Mouse (Mus musculus) midbrain, embryonic 13.5 days (tissue): ENCODE measurements around the gene Rgma. TPM values are rescaled to one million over a fixed set of nuclear protein-coding genes. Genes with fewer than 3 reads are reported as not detected.

ENCODE experiments used
- ATAC-seq: fragments of 200-750 bp; cut with Nextera tagmentation; 2 replicates; pipeline ENCODE4 v1.8.0; 2017; ENCODE audit warnings: mild to moderate bottlenecking, moderate TSS enrichment, moderate library complexity
- H3K27ac ChIP-seq: fragments of 300-500 bp; sonication (generic); 2 replicates; pipeline ENCODE4 v1.5.1; 2015; ENCODE audit warnings: inconsistent platforms, mild to moderate bottlenecking, moderate library complexity
- H3K27me3 ChIP-seq: fragments of 300-500 bp; sonication (generic); 2 replicates; pipeline ENCODE4 v1.6.1; 2015; ENCODE audit warnings: mild to moderate bottlenecking, inconsistent platforms
- H3K36me3 ChIP-seq: fragments of 300-500 bp; sonication (generic); 2 replicates; pipeline ENCODE4 v1.6.1; 2015; ENCODE audit warnings: mild to moderate bottlenecking, inconsistent platforms
- H3K4me1 ChIP-seq: fragments of 300-500 bp; sonication (generic); replicated peaks from 2 replicates; pipeline ENCODE4 v1.6.1; 2015; ENCODE audit warnings: inconsistent platforms
- H3K4me2 ChIP-seq: fragments of 300-500 bp; sonication (generic); replicated peaks from 2 replicates; pipeline ENCODE4 v1.6.1; 2015; ENCODE audit warnings: moderate library complexity, mild to moderate bottlenecking, inconsistent platforms
- H3K4me3 ChIP-seq: fragments of 300-500 bp; sonication (generic); replicated peaks from 2 replicates; pipeline ENCODE4 v1.5.1; 2015; ENCODE audit warnings: mild to moderate bottlenecking, inconsistent platforms
- H3K9ac ChIP-seq: fragments of 300-500 bp; sonication (generic); replicated peaks from 2 replicates; pipeline ENCODE4 v1.6.1; 2015; ENCODE audit warnings: mild to moderate bottlenecking, inconsistent platforms
- H3K9me3 ChIP-seq: fragments of 300-500 bp; sonication (generic); 2 replicates; pipeline ENCODE4 v1.6.1; 2016; ENCODE audit warnings: mild to moderate bottlenecking, inconsistent platforms
- WGBS: fragments of 180-500 bp; shearing (Covaris S2); methylation state at CpG from one replicate; pipeline ENCODE4 v1.1.7; 2015; 5-methylcytosine and 5-hydroxymethylcytosine counted together
- polyA plus RNA-seq: library from polyadenylated mRNA; unstranded; fragments of >200 nt; fragmentation: Nextera tagmentation; extraction: Ambion mirVana; gene quantifications from 2 replicates; pipeline ENCODE4 v1.2.1, GENCODE M21; 2015

Rgma gene
- polyA plus RNA-seq, 1 experiment from 2014 or later, result 50.3 TPM

DNA sequence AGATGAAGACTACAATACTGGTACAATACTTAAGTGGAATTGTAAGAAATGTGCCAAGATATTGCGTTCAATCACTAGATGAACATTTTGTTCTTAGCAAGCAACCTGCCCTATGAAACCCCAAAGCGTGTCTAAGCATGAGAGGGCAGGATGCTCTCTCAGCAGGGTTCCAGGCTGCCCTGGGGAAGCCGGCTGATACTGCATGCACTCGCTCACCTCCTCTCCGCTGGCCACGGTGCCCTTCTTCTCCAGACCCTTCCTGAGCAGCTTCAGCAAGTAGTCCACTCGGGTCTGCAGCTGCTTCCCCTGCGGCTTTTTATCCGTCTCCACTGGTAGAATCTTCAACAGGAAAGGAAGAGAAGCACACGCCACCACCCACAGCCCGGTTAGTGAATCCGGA, 78.8 kb downstream of the Rgma start:
- no peak overlapping the region for H3K27ac ChIP-seq
- 88% methylated on average over 12 of the region's 12 CpGs for WGBS

DNA sequence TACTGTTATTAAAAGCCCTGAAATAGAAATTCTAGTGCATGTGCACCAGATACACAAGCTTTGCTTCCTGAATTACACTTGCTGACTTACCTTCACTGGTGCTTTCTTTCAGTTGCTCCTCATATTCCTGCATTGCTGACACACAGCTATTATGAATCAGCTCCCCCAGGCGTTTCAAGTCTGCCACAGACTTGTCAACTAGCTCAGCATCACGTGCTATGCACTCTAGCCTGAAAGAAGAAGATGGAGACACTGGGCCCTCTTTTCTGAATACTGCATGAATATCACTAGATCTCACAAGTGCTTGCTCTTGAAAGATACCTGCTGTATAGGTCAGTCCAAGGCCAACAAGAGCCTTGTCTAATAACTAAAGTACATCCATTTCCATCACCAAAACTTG, 88.2 kb downstream of the Rgma start:
- 90% methylated on average over 2 of the region's 2 CpGs for WGBS
- no peaks in the 10 kb centered on the region for H3K9me3 ChIP-seq
- no peak for ATAC-seq
- H3K27ac ChIP-seq, result no peak overlapping the region
- peaks cover 88% of the 10 kb centered on the region for H3K36me3 ChIP-seq
- no peaks in the 10 kb centered on the region for H3K27me3 ChIP-seq
- H3K4me1 ChIP-seq, result no peaks in the 10 kb centered on the region
- no peak overlapping the region for H3K9ac ChIP-seq
- H3K4me2 ChIP-seq, result no peak overlapping the region
- H3K4me3 ChIP-seq, result no peak overlapping the region

More for the DNA sequence above, 78.8 kb downstream of the Rgma start:
- peaks cover 83% of the 10 kb centered on the region for H3K36me3 ChIP-seq
- ATAC-seq, result no peak
- no peaks in the 10 kb centered on the region for H3K9me3 ChIP-seq
- H3K4me1 ChIP-seq, result no peaks in the 10 kb centered on the region
- H3K27me3 ChIP-seq, result no peaks in the 10 kb centered on the region
- H3K9ac ChIP-seq, result no peak overlapping the region
- no peak overlapping the region for H3K4me2 ChIP-seq
- no peak overlapping the region for H3K4me3 ChIP-seq

DNA sequence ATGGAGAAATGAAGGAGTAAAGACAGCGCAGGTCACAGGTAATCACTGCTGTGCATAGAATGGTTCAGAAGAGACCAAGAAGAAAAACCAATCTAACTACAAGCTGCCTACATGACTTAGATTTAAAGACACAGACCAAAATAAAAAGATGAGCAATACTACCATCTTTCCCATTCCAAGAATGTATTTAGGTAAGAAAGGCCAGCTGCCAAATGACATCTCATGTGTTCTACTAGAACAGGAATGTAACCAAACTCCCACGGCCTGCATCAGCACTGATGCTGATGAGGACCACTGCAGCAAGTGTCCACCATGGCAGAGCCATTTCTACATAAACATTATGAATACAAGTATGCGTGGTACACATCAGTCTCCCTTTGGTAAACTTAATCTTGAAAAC, 92.4 kb downstream of the Rgma start:
- Histone ChIP-seq H3K9ac (no peak overlapping the region), H3K9me3 (no peaks in the 10 kb centered on the region), H3K27ac (no peak overlapping the region), H3K4me3 (no peak overlapping the region), H3K4me2 (no peak overlapping the region), H3K4me1 (no peaks in the 10 kb centered on the region), H3K36me3 (peaks cover 87% of the 10 kb centered on the region), H3K27me3 (no peaks in the 10 kb centered on the region)
- ATAC-seq, result no peak
- WGBS, result 98% methylated on average over 3 of the region's 3 CpGs

Other genes starting within 250 kb of the Rgma start
- gene Chd2, start 166.3 kb downstream of the Rgma start, polyA plus RNA-seq, result 48.5 and 57.4 TPM in 2 replicates